Mouse (Mus musculus): Measurements from ENCODE around the gene Slc45a1. TPM values are rescaled to one million over a fixed set of nuclear protein-coding genes. Genes with fewer than 3 reads are reported as not detected.

The Slc45a1 gene
- polyA plus RNA-seq (2017; shearing (Covaris generic)), result not detected

DNA sequence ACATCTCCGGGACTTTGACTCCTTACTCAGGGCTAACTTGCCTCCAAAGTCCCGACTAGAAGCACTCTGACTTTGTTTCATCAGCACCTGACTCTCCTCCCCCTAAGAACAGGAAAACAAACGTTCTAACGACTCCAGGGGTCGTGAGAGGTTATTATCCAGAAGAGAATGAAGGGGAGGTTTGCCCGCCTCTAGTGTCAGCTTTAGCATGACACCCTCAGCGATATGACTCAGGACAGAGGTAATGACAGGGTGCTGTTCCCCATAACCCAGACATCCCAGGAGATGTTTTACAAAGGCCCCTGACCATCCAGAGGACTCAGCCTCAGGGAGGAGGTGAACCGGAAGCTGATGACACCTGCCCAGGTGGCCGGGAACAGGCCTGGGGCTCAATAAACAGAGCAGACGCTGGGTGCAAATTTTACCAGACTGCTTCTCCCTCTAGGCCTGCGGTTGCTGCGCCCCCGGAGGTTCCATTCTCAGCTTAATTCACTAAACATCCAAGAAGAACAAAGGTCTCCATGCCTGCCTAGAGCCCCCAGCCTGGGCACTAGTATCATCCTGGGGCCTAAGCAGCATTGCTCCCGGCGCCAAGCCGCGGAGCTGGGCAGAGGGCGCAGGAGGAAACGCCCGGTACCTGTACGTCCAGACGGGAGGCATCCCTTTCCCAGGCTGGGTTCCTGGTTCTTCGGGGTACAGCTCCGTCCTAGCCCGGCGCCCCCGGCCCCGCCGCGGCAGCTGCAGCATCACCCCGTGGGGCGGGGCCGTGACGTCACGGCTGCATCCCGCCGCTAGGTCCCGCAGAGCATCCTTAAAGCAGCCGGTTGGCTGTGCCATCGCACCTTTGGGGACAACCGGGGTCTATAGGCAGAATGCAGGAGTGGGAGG is at the start of gene Slc45a1:
Slc45a1 (minus strand) TSS at position 785 of the 888 bp plus-strand sequence.

Other genes starting within 250 kb of the Slc45a1 start
- gene Errfi1, start 201.7 kb upstream of the Slc45a1 start, polyA plus RNA-seq (2017; shearing (Covaris generic)), result 24.6 TPM